Mouse (Mus musculus) hindbrain, embryonic 16.5 days (tissue): ENCODE results near the gene Prss30. TPM values are rescaled to one million over a fixed set of nuclear protein-coding genes. Genes with fewer than 3 reads are reported as not detected.

Experiments
- ATAC-seq: fragments of 200-750 bp; cut with Nextera tagmentation; 2 replicates; pipeline ENCODE4 v1.8.0; 2017; ENCODE audit warnings: moderate TSS enrichment, moderate library complexity
- H3K27ac ChIP-seq: fragments of 300-500 bp; sonication (generic); 2 replicates; pipeline ENCODE4 v1.5.1; 2014; ENCODE audit warnings: low read depth, mild to moderate bottlenecking, control low read depth, low read length, moderate library complexity
- H3K27me3 ChIP-seq: fragments of 300-500 bp; sonication (generic); replicated peaks from 2 replicates; pipeline ENCODE4 v1.6.1; 2014; ENCODE audit warnings: low read length; ENCODE audit not compliant: control insufficient read depth, insufficient read depth
- H3K36me3 ChIP-seq: fragments of 300-500 bp; sonication (generic); 2 replicates; pipeline ENCODE4 v1.6.1; 2014; ENCODE audit warnings: mild to moderate bottlenecking, low read length, moderate library complexity, mixed read lengths; ENCODE audit not compliant: control insufficient read depth, insufficient read depth
- H3K4me1 ChIP-seq: fragments of 300-500 bp; sonication (generic); 2 replicates; pipeline ENCODE4 v1.6.1; 2014; ENCODE audit warnings: low read depth, low read length; ENCODE audit not compliant: control insufficient read depth, insufficient read depth
- H3K4me2 ChIP-seq: fragments of 300-500 bp; sonication (generic); 2 replicates; pipeline ENCODE4 v1.6.1; 2014; ENCODE audit warnings: mild to moderate bottlenecking, low read length, control low read depth, moderate library complexity
- H3K4me3 ChIP-seq: fragments of 300-500 bp; sonication (generic); 2 replicates; pipeline ENCODE4 v1.5.1; 2014; ENCODE audit warnings: mild to moderate bottlenecking, low read length, control low read depth, moderate library complexity
- H3K9ac ChIP-seq: fragments of 300-500 bp; sonication (generic); 2 replicates; pipeline ENCODE4 v1.6.1; 2014; ENCODE audit warnings: low read depth, mild to moderate bottlenecking, control low read depth, low read length, moderate library complexity
- H3K9me3 ChIP-seq: fragments of 300-500 bp; sonication (generic); 2 replicates; pipeline ENCODE4 v1.6.1; 2014; ENCODE audit warnings: mild to moderate bottlenecking, low read length, moderate library complexity; ENCODE audit not compliant: control insufficient read depth
- WGBS: fragments of 180-500 bp; shearing (Covaris S2); extraction: QIAGEN DNeasy Blood & Tissue Kit; methylation state at CpG from one replicate; pipeline ENCODE4 v1.1.7; 2014; 5-methylcytosine and 5-hydroxymethylcytosine counted together
- microRNA-seq: library from miRNA; unstranded; fragments of <30 nt; microRNA quantifications from one replicate; pipeline ENCODE4, GENCODE M21; 2017
- polyA plus RNA-seq: library from polyadenylated mRNA; unstranded; fragments of >200 nt; fragmentation: Nextera tagmentation; extraction: Ambion mirVana; gene quantifications from 2 replicates; pipeline ENCODE4 v1.2.1, GENCODE M21; 2015

The Prss30 gene
- polyA plus RNA-seq, 1 experiment from 2014 or later = not detected

GRCm38 (mm10) chr17:23941372-23941771, 39.0 kb downstream of the Prss30 start, which contains the start of gene Sbp:
TSS of gene Sbp (plus strand) at chr17:23941672.
- no peak for ATAC-seq
- Histone ChIP-seq H3K36me3 (no peaks in the 10 kb centered on the region), H3K4me1 (no peaks in the 10 kb centered on the region), H3K4me2 (no peak within 1 kb of the TSS), H3K27ac (no peak within 1 kb of the TSS), H3K4me3 (no peak within 1 kb of the TSS), H3K9me3 (no peaks in the 10 kb centered on the region), H3K9ac (no peak within 1 kb of the TSS), H3K27me3 (no peaks in the 10 kb centered on the region)

GRCm38 (mm10) chr17:23931157-23931556, 49.2 kb downstream of the Prss30 start:
- Histone ChIP-seq H3K4me2 (no peak overlapping the region), H3K9me3 (no peaks in the 10 kb centered on the region), H3K27ac (no peak overlapping the region), H3K27me3 (no peaks in the 10 kb centered on the region), H3K9ac (no peak overlapping the region), H3K36me3 (no peaks in the 10 kb centered on the region), H3K4me3 (no peak overlapping the region), H3K4me1 (no peaks in the 10 kb centered on the region)
- 84% methylated on average over 5 of the region's 5 CpGs for WGBS
- no peak for ATAC-seq

GRCm38 (mm10) chr17:23925090-23925493, 55.3 kb downstream of the Prss30 start:
- Histone ChIP-seq H3K9ac (peak overlapping the region; percentile 67), H3K9me3 (no peaks in the 10 kb centered on the region), H3K36me3 (no peaks in the 10 kb centered on the region), H3K27me3 (no peaks in the 10 kb centered on the region), H3K27ac (peak overlapping the region; percentile 94), H3K4me3 (peak overlapping the region; percentile 68), H3K4me2 (peak overlapping the region; percentile 89), H3K4me1 (peaks cover 4% of the 10 kb centered on the region; the same call in 1 of the 2 replicates)
- under 1% methylated on average over 14 of the region's 14 CpGs for WGBS
- ATAC-seq = peak; percentile 84

GRCm38 (mm10) chr17:23924531-23925007, 55.8 kb downstream of the Prss30 start:
- Histone ChIP-seq H3K4me1 (peaks cover 4% of the 10 kb centered on the region; the same call in 1 of the 2 replicates), H3K27ac (peak overlapping the region; percentile 94), H3K27me3 (no peaks in the 10 kb centered on the region), H3K9me3 (no peaks in the 10 kb centered on the region), H3K4me3 (peak overlapping the region; percentile 68), H3K4me2 (peak overlapping the region; percentile 89), H3K36me3 (no peaks in the 10 kb centered on the region), H3K9ac (peak overlapping the region; percentile 67)
- ATAC-seq = peak; percentile 98
- WGBS = under 1% methylated on average over 29 of the region's 29 CpGs

Small RNA genes lying within 50 kb of the gene (microRNA-seq; reads per million reads assigned to microRNA genes)
- gene Gm27700 = not detected

Other genes with a start within 250 kb of the Prss30 start
- gene Paqr4, start 239.7 kb downstream of the Prss30 start, polyA plus RNA-seq = 81.4 and 84.1 TPM in 2 replicates
- gene Kremen2, start 234.7 kb downstream of the Prss30 start, polyA plus RNA-seq = 1.4 and 1.8 TPM in 2 replicates
- gene Flywch1, start 209.0 kb downstream of the Prss30 start, polyA plus RNA-seq = 202 and 203 TPM in 2 replicates
- 73.9 and 86.2 TPM in 2 replicates for gene Flywch2, start 194.5 kb downstream of the Prss30 start, polyA plus RNA-seq
- gene Srrm2, start 190.0 kb downstream of the Prss30 start, polyA plus RNA-seq = 410 and 420 TPM in 2 replicates
- gene Elob, start 151.4 kb downstream of the Prss30 start, polyA plus RNA-seq = 1,167 and 1,245 TPM in 2 replicates
- gene Prss33, start 144.5 kb downstream of the Prss30 start, polyA plus RNA-seq = 0.17 TPM in 1 of 2 replicates, not detected in the other
- gene Prss32, start 136.7 kb downstream of the Prss30 start, polyA plus RNA-seq = 0.14 TPM in 1 of 2 replicates, not detected in the other
- gene Prss41, start 136.4 kb downstream of the Prss30 start, polyA plus RNA-seq = 1.2 and 2.0 TPM in 2 replicates
- gene Prss21, start 112.5 kb downstream of the Prss30 start, polyA plus RNA-seq = not detected in 2 replicates
- gene Dcpp1, start 99.7 kb downstream of the Prss30 start, polyA plus RNA-seq = not detected in 2 replicates
- gene Dcpp2, start 99.7 kb downstream of the Prss30 start, polyA plus RNA-seq = not detected in 2 replicates
- gene Dcpp3, start 63.1 kb downstream of the Prss30 start, polyA plus RNA-seq = 0.24 TPM in 1 of 2 replicates, not detected in the other
- not detected in 2 replicates for gene Sbp, start 38.9 kb downstream of the Prss30 start, polyA plus RNA-seq
- gene Sbpl, start 25.3 kb downstream of the Prss30 start, polyA plus RNA-seq = not detected in 2 replicates
- not detected in 2 replicates for gene Prss22, start 17.5 kb upstream of the Prss30 start, polyA plus RNA-seq
- 0.12 and 0.16 TPM in 2 replicates for gene Prss27, start 57.6 kb upstream of the Prss30 start, polyA plus RNA-seq
- gene Kctd5, start 92.9 kb upstream of the Prss30 start, polyA plus RNA-seq = 82.0 and 89.9 TPM in 2 replicates
- 63.5 and 65.1 TPM in 2 replicates for gene Pdpk1, start 170.4 kb upstream of the Prss30 start, polyA plus RNA-seq
- 35.2 and 41.0 TPM in 2 replicates for gene Amdhd2, start 183.2 kb upstream of the Prss30 start, polyA plus RNA-seq
- gene Atp6v0c, start 189.1 kb upstream of the Prss30 start, polyA plus RNA-seq = 1,653 and 1,817 TPM in 2 replicates
- gene Tbc1d24, start 225.0 kb upstream of the Prss30 start, polyA plus RNA-seq = 26.6 and 29.5 TPM in 2 replicates
- 4.5 and 4.6 TPM in 2 replicates for gene Ntn3, start 229.0 kb upstream of the Prss30 start, polyA plus RNA-seq
- gene Tedc2, start 240.3 kb upstream of the Prss30 start, polyA plus RNA-seq = 8.9 and 10.1 TPM in 2 replicates